Mouse (Mus musculus) spleen, adult 12 weeks (tissue): ENCODE data around the gene Lcmt2.
"Not testable (repeated sequence)": the region's sequence is repeated elsewhere in the genome, so short reads cannot be mapped to it uniquely, and the experiment has no call there.

ENCODE experiments used
- DNase-seq: peaks from one replicate; pipeline ENCODE4 v3.0.0; 2022; ENCODE audit warnings: low spot score

Gene Lcmt2

GRCm38 (mm10) chr2:121140018-121140882, at the start of gene Lcmt2, which contains the start of gene Adal:
Lcmt2 (minus strand) TSS chr2:121140653.
Adal (plus strand) TSS chr2:121140428.
- DNase-seq: peak; percentile 88

DNA sequence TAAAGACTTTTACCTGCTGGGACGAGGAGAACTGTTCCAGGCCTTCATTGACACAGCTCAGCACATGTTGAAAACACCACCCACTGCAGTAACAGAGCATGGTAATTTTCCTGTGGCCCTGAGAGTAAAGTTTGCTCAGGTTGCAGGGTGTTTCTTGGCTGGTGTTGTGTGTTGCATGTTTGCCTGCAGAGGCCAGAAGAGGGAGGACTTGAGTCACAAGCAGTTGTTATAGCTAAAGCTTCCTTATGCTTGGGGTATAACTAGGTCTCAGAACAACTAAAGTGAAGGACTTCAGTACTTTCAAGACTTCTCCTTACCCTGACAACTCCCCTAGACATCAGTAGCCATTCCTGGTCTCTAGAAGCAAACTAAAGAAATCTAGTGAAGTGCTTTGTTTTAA, 48.1 kb upstream of the Lcmt2 start:
- DNase-seq: no peak

GRCm38 (mm10) chr2:121184142-121184541, 43.7 kb upstream of the Lcmt2 start:
- DNase-seq: no peak

DNA sequence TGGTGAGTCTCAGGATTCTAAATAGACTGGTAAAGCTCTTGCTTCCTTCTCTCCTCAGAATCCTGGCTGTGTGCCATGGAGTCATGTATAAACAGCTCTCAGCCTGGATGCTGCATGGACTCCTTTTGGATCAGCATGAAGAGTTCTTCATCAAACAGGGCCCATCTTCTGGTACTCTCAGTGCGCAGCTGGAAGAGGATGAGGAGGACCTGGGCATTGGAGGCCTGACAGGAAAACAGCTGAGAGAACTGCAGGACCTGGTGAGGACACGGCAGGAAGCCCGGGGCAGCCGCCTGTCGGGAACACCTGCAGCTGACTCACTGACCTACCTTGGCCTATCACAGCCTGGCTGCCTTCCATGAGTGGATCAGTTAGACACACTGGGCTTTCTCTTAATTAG, 43.0 kb upstream of the Lcmt2 start:
- DNase-seq: no peak

GRCm38 (mm10) chr2:121178828-121179479, 38.5 kb upstream of the Lcmt2 start:
- DNase-seq: no peak

GRCm38 (mm10) chr2:121170980-121171742, 30.7 kb upstream of the Lcmt2 start, which contains the start of gene Zscan29:
Zscan29 (minus strand) TSS chr2:121171125.
- DNase-seq: peak; percentile 81

DNA sequence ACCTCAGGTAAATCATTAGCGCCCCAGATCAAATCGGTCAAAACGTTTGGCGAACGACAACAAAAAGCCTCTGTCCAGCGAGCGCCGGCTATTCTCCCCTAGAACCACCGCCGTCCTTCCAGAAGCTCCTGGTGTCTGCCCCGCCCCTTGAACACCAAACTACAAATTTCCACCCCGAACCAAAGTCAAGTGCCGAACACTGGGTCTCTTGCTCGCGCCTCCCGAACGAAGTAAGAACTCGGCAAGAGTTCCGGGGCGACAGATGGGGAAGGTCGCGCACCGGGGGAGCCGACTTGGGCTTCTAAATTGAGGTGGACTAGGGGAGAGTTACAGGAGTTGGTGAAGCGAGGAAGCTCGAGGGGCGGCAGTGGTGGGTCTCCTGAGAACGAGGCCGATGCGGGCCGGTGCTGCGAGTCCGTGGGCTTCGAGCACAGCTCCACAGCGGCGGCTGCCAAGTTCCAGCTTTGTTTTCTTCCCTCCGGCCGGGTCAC, 30.1 kb upstream of the Lcmt2 start, which contains the start of gene Tubgcp4:
Gene Tubgcp4, plus strand, starts transcription at position 174 of the 491 bp plus-strand sequence.
- DNase-seq: no peak

GRCm38 (mm10) chr2:121169902-121170301, 29.4 kb upstream of the Lcmt2 start:
- DNase-seq: no peak

DNA sequence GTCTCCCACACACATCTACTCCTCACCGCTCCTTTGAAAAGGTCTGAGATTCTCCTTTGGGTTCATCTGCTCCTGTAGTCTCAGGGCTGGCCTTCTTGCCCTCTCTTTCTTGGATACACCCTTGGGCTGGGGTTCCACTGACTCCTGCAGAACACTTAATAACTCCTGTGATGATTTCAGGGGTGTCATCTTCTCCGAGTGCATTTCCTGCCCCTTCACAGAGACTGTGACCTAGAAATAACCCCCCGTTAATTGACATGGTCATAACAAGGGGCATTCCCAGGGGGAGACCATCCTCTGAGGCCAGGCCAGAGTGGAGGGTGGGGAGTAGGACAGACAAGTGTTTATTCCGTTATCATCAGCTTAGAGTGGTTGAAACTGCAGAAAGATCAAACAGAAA, 28.7 kb upstream of the Lcmt2 start:
- no peak for DNase-seq

- no peak for DNase-seq
Measured at GRCm38 (mm10) chr2:121153100-121153499, 12.6 kb upstream of the Lcmt2 start.

GRCm38 (mm10) chr2:121149679-121150078, 9.2 kb upstream of the Lcmt2 start:
- no peak for DNase-seq

DNA sequence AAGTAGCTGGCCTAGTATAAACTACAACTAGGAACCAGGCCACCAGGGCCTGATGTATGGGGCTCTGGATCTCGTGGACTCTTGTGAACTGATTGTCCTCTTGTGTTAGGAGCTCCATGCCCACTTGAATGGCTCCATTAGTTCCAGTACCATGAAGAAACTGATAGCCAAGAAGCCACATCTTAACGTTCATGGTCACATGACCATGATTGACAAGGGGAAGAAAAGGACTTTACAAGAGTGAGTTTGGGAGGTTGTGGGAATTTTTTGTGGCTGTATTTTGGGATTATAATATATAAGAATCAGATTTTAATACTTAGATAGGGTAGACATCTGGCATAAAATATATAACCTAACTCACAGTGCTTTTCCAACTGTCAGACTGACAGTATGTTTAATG, 2.0 kb upstream of the Lcmt2 start:
- DNase-seq: no peak

DNA sequence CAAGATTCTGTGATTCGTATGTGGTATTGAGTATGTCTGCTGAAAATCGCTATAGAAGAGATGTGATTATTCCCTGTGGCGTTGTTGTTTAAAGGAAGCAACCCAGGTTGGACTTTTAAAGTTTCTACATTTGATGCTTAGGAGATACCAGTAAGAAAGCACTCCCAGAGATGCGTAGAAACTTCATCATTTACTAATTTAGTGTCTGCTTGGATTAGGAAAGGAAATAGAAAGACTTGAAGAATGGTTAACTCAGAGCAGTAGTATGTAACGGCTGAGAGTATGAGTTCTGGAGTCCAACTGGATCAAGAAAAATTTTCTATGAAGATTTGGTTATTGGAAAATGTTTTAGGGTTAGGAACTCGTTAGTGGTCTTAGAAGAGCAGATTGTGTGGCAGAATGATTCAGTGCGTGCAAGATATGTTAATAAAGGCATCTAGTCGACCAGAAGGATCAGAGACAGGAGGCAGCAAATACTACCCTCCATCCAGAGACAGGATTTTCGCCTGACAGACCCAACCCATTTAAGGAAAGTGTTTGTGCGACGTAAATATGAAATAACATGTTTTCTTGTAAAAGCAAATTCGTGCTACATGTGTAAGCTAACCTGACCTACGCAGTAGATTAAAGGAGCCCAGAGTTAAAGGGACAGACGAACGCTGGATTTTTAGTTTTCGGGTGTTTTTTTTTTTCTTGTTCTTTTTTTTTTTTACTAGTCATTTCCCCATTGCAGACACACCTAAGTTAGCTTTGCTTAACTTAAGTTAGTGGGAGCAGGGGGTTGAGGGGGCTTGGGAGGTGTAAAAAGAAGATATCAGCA, 973 bp upstream of the Lcmt2 start:
- DNase-seq: no peak

DNA sequence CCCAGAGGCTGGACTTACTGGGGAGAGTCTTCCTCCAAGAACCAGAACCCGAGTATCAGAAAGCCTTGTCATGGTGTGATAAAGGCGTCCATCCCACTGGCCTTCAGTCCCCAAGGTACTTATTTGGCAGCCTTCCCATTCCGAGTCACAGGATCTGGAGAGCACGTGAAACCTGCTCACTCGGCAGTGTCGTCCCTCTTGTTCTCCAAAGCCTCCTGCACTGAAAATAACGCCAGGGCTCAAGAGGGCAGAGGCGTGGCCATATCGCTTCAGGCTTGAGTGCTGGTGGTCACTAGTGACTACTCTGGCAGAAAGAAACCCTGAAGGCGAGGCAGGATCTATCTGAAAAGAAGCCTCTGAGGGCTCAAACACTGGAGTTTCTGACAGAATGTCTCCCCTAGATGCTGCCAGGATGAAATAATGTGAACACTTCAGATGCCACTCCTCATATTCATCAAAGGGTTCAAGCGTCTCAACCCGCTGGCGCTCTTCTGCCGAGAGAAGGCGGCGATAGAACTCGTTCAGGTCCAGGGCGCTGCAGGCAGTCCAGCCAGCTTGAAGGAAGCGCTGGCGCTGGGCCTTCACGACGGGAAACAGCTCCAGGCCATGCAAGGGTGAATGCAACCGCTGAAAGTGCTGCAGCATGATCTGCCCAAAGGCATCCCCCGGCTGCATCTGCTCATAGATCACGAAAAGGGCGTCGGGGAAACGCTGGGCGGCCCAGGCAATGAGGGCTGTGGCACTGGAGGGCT, 1.0 kb downstream of the Lcmt2 start:
- DNase-seq: peak; percentile 24

GRCm38 (mm10) chr2:121137371-121137770, 3.1 kb downstream of the Lcmt2 start:
- DNase-seq: no peak

DNA sequence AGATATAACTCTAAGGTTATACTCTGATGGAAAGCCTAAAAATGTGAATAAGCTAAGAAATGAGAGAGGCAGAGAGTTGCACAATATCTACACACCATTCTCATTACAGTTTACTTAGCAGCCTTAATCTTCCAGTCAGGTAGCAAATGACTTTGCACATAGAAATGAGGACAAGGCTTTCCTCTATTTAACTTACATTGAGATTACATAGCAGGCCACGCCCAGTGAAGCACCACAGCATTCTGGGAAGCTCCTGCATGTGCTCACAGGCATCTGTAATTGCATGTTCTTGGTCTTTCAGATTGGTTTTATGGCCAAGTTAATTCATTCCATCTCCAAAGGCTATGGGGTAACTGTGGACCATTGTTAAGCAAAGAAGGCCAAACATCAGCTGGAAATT, 7.6 kb downstream of the Lcmt2 start:
- DNase-seq: no peak

DNA sequence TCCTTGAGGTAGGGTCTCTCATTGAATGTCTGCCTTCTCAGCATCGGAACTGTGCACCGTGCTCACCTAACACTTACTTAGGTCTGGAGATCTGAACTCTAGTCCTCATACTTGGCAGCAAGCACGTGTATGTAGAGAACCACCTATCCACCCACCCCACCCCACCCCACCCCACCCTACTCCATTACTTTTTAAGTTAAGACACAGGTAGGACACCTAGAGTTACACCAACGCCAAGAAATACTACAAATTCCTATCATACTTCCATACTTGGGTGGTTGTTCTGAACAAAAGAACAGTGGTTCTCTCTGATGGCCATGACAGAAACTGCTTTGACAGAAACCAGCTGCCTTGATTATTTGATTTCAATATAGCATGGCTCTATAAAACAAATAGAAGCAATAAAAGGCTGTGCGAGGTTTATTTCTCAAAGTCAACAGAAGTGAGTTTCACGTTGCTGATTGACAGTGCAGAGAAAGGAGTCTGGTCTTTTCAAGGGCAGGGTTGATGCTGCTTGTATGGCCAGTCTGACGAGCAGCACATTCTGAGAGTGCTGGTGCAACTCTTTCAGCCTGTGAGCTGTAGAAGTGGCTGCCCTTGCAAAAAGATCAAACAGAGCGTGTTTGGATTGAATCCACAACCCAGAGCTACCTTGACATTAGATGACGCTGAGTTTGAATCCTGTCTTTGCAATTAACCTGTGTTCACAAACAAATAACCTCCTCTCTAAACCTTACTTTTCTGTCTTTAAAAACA, 11.4 kb downstream of the Lcmt2 start:
- no peak for DNase-seq

DNA sequence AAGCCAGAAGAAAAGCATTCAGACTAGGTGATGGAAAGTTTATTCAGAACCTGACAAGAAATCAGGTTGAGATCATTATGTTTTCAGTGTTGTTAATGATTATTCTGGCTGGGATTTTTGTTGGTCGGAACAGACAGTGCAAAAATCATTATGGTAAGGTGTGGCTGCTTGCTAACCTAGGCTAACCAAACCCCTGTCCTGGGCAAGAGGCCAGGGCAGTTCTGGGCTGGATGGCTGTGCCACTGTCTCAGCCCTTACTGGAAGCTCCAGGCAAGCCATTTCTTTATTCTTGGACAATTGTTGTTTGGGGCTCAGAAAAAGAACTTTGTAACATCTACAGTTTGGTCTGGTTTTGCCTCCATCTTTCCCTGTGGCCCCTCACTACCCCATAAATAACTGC, 12.9 kb downstream of the Lcmt2 start:
- DNase-seq: no peak

DNA sequence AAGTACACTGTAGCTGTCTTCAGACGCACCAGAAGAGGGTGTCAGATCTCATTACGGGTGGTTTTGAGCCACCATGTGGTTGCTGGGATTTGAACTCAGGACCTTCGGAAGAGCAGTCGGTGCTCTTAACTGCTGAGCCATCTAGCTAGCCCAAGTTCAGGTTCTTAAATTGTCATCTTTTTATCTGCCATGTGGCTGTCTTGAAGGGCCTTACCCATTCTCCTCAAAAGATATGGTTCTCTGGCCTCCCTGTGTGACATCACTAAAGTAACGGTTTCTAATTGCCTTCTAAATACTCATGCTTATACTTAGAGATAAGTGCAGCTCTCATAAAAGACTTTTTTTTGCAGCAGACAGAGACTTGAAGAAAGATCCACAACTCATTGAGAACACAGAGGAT, 14.2 kb downstream of the Lcmt2 start:
- DNase-seq: not testable (repeated sequence)

DNA sequence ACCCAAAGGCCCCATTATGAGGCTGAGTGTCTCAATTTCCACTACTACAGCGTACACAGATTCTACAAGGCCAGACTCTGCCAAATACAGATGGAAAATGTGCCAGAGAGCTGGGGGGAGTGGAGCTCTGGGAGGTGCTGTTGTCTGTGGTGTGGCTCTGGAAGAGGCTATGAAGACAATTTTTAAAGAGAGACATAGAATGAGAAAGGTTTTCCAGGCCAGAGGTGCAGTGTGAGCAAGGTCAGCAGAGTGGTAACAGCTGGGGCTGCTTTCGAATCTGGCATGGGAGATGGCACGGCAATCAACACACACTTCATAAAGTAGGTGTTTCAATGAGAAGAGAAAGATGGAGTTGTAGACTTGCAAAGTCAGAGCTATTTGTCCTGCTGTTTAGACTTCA, 21.2 kb downstream of the Lcmt2 start:
- no peak for DNase-seq
